Mouse (Mus musculus): Measurements from ENCODE around the gene Fgd2. TPM values are rescaled to one million over a fixed set of nuclear protein-coding genes. Genes with fewer than 3 reads are reported as not detected.
"Not testable (repeated sequence)": the region's sequence is repeated elsewhere in the genome, so short reads cannot be mapped to it uniquely, and the experiment has no call there.

Gene Fgd2
- total RNA-seq, 4 experiments from 2014 or later, result 0.75 to 3.6 (median 1.5) TPM

DNA sequence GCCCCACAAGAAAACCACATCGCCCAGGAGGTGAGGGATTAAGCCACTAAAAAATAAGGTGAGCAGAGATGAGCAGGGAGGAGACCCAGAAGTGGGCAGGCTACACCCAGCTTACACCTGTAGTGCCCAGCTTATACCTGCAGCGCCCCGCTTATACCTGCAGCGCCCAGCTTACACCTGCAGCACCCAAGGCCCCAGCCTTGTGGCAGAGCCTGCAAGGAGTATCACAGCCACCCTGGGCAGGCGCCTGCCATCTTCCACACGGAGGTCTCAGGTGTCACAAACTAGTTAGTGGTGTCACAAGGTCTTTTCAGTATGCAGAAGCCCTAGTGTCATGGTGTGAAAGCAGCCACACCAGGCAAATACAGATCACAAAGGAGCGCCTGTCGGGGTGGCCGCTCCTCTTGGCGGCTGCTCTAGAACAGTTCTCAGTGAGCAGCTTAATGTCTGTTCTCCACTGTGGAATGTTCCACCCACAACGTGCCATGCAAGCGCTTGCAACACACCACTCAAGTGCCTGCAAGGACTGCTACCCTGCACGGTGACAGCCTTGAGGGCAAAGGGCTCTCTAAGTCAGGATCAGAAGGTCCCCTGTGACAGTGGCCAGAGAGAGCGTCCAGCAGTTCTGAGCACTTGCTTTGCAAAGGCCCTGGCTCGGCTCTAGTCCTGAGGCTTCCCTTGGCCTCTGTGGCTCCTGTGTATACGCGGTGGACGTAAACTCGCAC is 24.3 kb upstream of the Fgd2 start:
- no peak for DNase-seq (ENCODE audit: low spot score)

GRCm38 (mm10) chr17:29337979-29338823 is 22.5 kb upstream of the Fgd2 start:
- DNase-seq (ENCODE audit: low spot score), result no peak

DNA sequence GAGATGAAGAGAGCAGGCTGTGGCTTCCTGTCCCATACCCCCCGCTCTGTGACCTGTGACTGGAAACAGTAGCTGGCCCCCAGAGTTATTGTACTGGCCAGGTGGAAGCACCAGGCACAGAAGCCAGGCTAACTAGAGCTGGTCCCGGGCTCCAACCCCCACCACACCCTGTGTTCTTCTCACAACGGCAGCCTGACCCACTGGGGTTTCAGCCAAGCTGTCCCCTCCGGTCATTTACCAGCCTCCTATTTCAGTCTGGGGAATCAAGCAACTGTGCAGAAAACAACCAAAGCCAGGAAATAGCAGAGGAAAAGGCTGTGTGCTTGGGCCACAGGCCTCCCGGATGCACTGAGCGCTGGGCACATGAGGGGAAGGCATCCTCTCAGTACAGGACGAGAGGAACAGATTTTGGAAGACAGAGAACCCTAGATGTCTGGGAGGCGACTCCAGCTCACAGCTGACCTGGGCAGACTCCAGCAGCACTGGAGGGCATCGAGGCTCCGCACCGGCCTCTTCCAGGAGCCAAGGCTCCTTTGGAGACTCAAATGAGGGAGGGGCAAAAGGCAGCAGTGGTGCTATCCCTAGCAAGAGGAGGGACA is 21.4 kb upstream of the Fgd2 start:
- no peak for DNase-seq (ENCODE audit: low spot score)

DNA sequence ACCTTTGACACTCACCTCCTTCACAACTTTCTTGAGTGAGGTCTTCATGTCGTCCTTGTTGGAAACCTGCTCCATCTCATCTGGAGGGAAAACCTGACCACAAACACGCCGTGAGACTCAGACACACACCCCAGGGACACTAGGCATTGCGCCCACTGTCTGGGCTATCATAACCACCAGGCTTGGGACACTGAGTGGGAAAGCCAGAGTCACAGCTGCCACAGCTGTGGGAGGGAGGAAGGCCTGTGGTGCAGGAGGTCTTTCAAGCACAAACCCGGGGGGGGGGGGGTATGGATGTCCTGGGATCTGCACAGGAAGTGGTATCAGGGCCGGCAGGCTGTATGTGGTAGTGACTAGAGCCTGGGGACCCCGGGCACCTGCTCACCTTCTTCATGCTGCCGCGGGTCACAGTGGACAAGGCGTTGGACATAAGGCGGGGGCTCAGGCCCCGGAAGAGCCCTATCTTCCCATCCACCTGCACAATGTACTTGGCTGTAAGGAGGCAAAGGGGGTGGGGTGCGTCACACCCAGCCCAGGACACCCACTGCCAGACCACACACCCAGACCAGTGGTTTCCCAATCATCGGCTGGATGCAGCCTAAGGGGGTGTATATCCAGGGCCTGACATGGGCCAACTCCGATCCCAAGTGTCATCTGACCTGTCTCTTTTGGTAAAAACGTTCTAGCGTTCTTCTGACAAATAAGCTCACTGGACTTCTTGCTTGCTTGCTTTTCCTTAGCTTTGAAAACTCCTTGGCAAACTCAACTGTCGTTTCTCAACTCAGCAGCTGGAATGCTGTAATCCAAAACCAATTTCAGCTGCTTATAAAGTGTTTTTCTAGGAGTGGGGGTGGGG is 20.1 kb upstream of the Fgd2 start:
- no peak for DNase-seq (ENCODE audit: low spot score)

GRCm38 (mm10) chr17:29341591-29342003 is 19.1 kb upstream of the Fgd2 start:
- no peak for DNase-seq (ENCODE audit: low spot score)

DNA sequence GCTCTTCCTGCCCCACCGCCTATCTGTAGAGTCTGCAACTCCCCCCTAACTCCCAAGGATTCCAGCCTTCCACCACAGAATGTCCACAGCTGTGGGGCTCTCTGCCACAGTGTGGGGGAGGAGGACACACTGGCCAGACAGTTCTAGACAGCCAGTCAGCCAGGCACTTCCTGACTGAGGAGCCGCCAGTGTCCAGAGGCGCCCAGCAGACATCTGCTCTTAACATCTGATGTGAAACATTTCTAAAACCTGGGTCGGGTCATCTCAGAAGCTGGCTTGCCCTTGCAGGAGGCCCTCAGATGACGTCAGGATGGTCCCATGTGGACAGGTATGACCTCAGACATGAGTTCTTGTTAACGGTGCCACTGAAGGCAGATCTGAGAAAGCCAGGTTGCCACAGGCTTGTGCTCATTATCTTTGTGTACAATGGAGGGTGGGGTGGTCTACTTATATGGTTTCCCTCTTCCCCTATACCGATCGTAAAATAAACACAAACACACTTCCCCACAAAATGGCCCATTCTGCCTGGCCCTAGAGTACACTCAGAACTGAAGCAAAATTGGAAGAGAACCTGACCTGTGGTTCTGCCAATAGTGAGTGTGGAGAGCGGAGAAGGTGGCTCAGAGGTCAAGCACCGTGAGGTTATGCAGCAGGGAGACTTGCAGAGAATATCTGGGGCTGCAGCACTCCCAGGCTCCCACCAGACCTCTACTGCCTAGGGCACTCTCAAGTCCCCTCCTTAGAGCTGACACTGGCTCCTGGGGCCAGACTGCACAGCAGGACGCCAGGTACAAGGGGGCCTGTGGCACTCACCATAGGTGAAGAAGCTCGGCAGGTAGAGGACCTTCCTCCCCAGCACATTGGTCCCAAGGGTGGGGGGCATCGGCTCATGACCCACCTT is 18.5 kb upstream of the Fgd2 start:
- peak; percentile 76 for DNase-seq (ENCODE audit: low spot score)

DNA sequence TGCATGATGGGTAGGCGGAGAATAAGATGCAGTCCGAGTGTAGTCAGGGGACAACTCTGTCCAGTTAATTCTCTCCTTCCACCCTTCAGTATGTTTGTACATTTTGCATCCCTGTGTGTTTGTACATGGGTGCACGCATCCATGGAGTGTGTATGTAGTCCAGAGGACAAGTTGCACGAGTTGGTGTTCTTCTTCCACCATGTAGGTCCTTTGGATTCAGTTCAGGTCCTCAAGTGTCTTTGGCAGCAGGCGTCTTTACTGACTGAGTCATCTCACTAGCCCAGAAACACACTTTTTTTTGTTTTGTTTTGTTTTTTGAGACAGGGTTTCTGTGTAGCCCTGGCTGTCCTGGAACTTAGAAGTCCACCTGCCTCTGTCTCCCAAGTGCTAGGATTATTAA is 17.5 kb upstream of the Fgd2 start:
- DNase-seq (ENCODE audit: low spot score), result no peak

DNA sequence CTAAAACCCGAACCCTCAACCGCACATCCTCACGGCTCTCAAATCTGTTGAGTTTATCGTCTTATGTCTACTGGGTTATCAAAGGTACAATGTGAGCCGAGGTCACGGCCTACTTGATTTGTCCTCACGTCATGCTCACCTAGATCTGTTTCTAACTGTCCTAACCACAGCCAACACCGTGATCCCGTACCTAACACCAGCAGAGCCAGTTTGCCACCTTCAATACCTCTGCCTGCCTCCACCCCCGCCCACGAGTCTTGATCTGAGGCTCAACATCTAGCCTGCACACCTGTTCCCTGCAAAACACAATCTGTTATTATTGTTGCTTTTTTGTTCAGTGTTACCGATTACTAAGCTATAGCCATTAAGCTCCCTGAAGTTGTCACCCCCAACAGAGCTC is 15.4 kb upstream of the Fgd2 start:
- no peak for DNase-seq (ENCODE audit: low spot score)

DNA sequence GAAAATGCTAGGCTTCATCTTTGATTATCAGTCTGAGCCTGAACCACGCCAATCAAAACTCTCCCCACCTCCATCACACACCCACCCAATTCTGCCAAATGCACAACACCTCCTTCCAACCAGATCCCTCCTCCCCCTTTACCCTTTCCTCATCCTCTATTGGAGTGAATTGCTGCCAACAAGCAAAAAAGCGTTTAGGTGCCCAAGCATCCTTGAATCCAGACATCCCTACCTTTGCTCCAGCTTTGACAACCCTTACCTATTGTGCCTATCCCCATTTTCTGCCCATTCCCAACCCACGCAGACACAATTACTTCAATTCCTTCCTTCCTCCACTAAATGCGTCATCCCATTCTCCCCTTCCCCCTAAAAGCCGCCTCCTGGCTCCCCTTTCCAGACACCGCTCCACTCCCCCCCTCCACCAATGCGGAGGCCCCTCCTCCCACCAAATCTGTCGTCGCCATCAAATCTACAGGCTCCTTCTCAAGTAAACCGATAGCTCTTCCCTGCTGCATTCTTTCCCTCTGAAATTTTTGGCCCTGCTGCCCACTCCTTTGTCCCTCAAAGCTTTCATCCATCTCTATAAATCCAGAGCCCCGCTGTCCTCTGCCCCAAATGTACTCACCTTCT is 14.1 kb upstream of the Fgd2 start:
- DNase-seq (ENCODE audit: low spot score), result no peak

- no peak for DNase-seq (ENCODE audit: low spot score)
Measured at GRCm38 (mm10) chr17:29347126-29347644, 13.5 kb upstream of the Fgd2 start.

- peak; percentile 97 for DNase-seq (ENCODE audit: low spot score)
Measured at GRCm38 (mm10) chr17:29347645-29348256, 13.0 kb upstream of the Fgd2 start, which contains the start of gene Mtch1. Mtch1 (minus strand) TSS chr17:29347934.

DNA sequence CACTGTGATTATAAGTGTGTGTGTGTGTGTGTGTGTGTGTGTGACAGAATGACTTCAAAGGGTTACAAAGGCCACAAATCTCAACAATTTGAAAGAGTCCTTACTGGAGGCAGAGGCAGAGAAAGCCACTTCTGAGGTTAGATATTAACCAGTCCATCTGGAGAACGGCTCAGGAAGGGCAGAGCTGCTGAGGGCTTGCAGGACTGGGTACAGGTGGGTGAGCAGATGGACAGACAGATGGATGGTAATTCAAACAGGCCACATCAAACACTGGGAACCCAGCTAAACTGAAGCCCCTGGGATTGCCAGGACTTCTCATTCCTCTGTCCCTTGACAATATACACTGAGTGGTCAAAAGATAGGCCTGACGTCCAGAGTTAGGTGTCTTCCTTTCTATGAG is 11.7 kb upstream of the Fgd2 start:
- DNase-seq (ENCODE audit: low spot score), result no peak

GRCm38 (mm10) chr17:29351056-29351455 is 9.7 kb upstream of the Fgd2 start:
- not testable (repeated sequence) for DNase-seq (ENCODE audit: low spot score)

- no peak for DNase-seq (ENCODE audit: low spot score)
Measured at GRCm38 (mm10) chr17:29355461-29355840, 5.3 kb upstream of the Fgd2 start.

DNA sequence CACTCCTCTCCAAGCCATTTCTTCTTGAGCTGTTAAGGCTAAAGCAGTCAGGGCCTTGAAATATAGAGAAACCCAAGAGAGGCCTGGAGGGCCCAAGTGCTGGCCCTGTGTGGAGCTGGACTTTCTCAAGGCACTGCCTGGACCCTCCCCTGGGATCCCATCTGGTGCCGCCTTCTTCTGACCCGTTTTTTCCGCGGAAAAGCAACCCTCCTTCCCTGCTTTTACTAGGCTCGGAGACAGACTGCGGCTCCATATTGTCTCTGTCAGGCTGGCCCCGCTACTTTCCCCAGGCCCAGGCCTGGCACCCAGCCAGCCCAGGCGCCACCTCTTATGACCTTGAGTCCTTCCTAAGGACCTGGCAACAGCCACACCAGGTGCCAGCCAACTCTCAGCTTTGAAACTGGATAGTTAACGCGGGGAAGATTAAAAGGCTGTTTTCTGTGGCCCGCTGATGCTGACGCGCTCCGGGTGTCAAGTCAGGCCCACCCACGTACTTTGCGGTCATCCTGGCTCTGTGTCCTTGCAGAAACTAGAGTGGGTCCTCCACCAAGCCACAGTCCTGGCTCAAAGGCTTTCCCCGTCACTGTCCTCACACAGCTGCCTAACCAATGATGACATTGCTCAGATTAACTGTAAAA is 4.8 kb upstream of the Fgd2 start:
- DNase-seq (ENCODE audit: low spot score), result peak; percentile 70

GRCm38 (mm10) chr17:29356479-29356856 is 4.2 kb upstream of the Fgd2 start:
- DNase-seq (ENCODE audit: low spot score), result peak; percentile 85

DNA sequence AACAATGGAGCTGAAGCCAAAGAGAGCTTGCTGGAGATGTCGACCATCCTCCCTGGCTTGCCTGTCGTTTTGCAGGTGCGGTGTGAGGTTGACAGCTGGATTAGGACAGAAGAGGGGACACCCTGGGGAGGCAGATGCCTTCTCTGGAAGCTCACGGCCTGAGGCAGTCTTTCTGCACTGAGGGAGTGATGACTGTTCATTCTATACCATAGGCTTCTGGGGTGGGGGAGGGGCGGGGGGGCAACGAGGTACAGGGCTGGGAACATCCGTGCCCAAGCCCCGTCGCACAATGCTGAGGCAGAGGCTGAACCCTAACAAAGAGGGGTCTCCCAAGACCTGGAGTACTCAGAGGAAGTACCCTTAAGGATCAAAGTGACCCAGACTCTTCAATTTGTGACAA is 3.8 kb upstream of the Fgd2 start:
- no peak for DNase-seq (ENCODE audit: low spot score)

DNA sequence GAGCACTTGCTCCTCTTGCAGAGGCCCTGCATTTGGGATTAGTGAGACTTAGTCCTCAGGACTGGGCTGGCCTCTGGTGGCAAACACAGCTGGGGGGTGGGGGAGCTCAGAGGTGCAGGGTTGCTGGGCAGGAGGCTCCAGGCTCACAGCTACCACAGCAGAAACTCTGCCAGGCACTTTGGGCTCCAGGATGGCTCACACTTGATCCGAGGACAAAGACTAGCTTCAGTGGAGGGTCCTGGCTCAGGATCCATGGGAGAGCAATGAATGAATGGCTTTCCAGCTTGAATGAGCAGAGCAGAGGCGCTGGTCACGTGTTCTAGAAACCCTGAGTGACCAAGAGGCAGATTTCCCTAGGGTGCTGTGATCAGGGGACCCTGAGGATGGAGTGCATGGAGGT is 1.8 kb upstream of the Fgd2 start:
- no peak for DNase-seq (ENCODE audit: low spot score)
